Mouse (Mus musculus): ENCODE data around the gene Gdi2. TPM values are rescaled to one million over a fixed set of nuclear protein-coding genes. Genes with fewer than 3 reads are reported as not detected.
A peak's percentile ranks its signal among the peaks of the same experiment; 100 is the strongest.

Gdi2 gene
- polyA plus RNA-seq, 1 experiment from 2014 or later: 150 TPM

- H3K4me1 ChIP-seq (ENCODE audit: control insufficient read depth, low read depth, low read length): no peaks in the 10 kb centered on the region
- no peak for ATAC-seq (ENCODE audit: low read depth)
- H3K4me2 ChIP-seq (ENCODE audit: low read depth, low read length): no peak overlapping the region
- no peak overlapping the region for H3K4me3 ChIP-seq (ENCODE audit: low read depth, low read length)
- 60% methylated on average over 6 of the region's 6 CpGs for WGBS (ENCODE audit: insufficient replicate concordance)
- H3K9ac ChIP-seq (ENCODE audit: low read depth, low read length): no peak overlapping the region
- H3K27me3 ChIP-seq (ENCODE audit: control insufficient read depth, insufficient read depth, low read depth, low read length): no peaks in the 10 kb centered on the region
- H3K9me3 ChIP-seq (replicated peaks; ENCODE audit: control insufficient read depth, low read length): no peaks in the 10 kb centered on the region
- peaks cover 10% of the 10 kb centered on the region for H3K36me3 ChIP-seq (ENCODE audit: control insufficient read depth, insufficient read depth)
- H3K27ac ChIP-seq (ENCODE audit: low read length): no peak overlapping the region
Observed at GRCm38 (mm10) chr13:3596232-3596631, 58.4 kb downstream of the Gdi2 start.

- H3K9ac ChIP-seq (ENCODE audit: low read depth, low read length): peak overlapping the region; percentile 88
- H3K36me3 ChIP-seq (ENCODE audit: control insufficient read depth, insufficient read depth): no peaks in the 10 kb centered on the region
- peak overlapping the region; percentile 97 for H3K4me3 ChIP-seq (ENCODE audit: low read depth, low read length)
- H3K4me1 ChIP-seq (ENCODE audit: control insufficient read depth, low read depth, low read length): peaks cover 3% of the 10 kb centered on the region
- peak overlapping the region; percentile 89 for H3K4me2 ChIP-seq (ENCODE audit: low read depth, low read length)
- no peaks in the 10 kb centered on the region for H3K9me3 ChIP-seq (replicated peaks; ENCODE audit: control insufficient read depth, low read length)
- no peaks in the 10 kb centered on the region for H3K27me3 ChIP-seq (ENCODE audit: control insufficient read depth, insufficient read depth, low read depth, low read length)
- H3K27ac ChIP-seq (ENCODE audit: low read length): peak overlapping the region; percentile 90
- 12% methylated on average over 8 of the region's 8 CpGs for WGBS (ENCODE audit: insufficient replicate concordance)
- no peak for ATAC-seq (ENCODE audit: low read depth)
Observed at GRCm38 (mm10) chr13:3609780-3610117, 71.9 kb downstream of the Gdi2 start.

GRCm38 (mm10) chr13:3610118-3610794 lies 72.4 kb downstream of the Gdi2 start:
- H3K36me3 ChIP-seq (ENCODE audit: control insufficient read depth, insufficient read depth): no peaks in the 10 kb centered on the region
- peak overlapping the region; percentile 90 for H3K27ac ChIP-seq (ENCODE audit: low read length)
- peak overlapping the region; percentile 88 for H3K9ac ChIP-seq (ENCODE audit: low read depth, low read length)
- peak overlapping the region; percentile 97 for H3K4me3 ChIP-seq (ENCODE audit: low read depth, low read length)
- no peaks in the 10 kb centered on the region for H3K27me3 ChIP-seq (ENCODE audit: control insufficient read depth, insufficient read depth, low read depth, low read length)
- WGBS (ENCODE audit: insufficient replicate concordance): under 1% methylated on average over 48 of the region's 50 CpGs
- ATAC-seq (ENCODE audit: low read depth): peak; percentile 9; the same call in 1 of the 2 replicates
- H3K9me3 ChIP-seq (replicated peaks; ENCODE audit: control insufficient read depth, low read length): no peaks in the 10 kb centered on the region
- H3K4me1 ChIP-seq (ENCODE audit: control insufficient read depth, low read depth, low read length): peaks cover 3% of the 10 kb centered on the region
- H3K4me2 ChIP-seq (ENCODE audit: low read depth, low read length): peak overlapping the region; percentile 89

GRCm38 (mm10) chr13:3610795-3611438 lies 73.1 kb downstream of the Gdi2 start, which contains the start of gene Fam208b:
Gene Fam208b, minus strand, starts transcription at chr13:3611108.
- H3K9me3 ChIP-seq (replicated peaks; ENCODE audit: control insufficient read depth, low read length): no peaks in the 10 kb centered on the region
- H3K36me3 ChIP-seq (ENCODE audit: control insufficient read depth, insufficient read depth): no peaks in the 10 kb centered on the region
- peak within 1 kb of the TSS; percentile 89 for H3K4me2 ChIP-seq (ENCODE audit: low read depth, low read length)
- no peaks in the 10 kb centered on the region for H3K27me3 ChIP-seq (ENCODE audit: control insufficient read depth, insufficient read depth, low read depth, low read length)
- peak within 1 kb of the TSS; percentile 90 for H3K27ac ChIP-seq (ENCODE audit: low read length)
- ATAC-seq (ENCODE audit: low read depth): peak; percentile 99
- H3K4me1 ChIP-seq (ENCODE audit: control insufficient read depth, low read depth, low read length): peaks cover 3% of the 10 kb centered on the region
- WGBS (ENCODE audit: insufficient replicate concordance): under 1% methylated on average over 58 of the region's 58 CpGs
- peak within 1 kb of the TSS; percentile 88 for H3K9ac ChIP-seq (ENCODE audit: low read depth, low read length)
- H3K4me3 ChIP-seq (ENCODE audit: low read depth, low read length): peak within 1 kb of the TSS; percentile 97

Other genes starting within 250 kb of the Gdi2 start
- 2.9 and 3.2 TPM in 2 replicates for gene Fam208b, start 73.0 kb downstream of the Gdi2 start, polyA plus RNA-seq (2015; fragmentation: Nextera tagmentation; extraction: Ambion mirVana)
- gene Asb13, start 96.0 kb downstream of the Gdi2 start, polyA plus RNA-seq (2015; fragmentation: Nextera tagmentation; extraction: Ambion mirVana): 3.8 and 5.3 TPM in 2 replicates